Mouse (Mus musculus): ENCODE data around the gene 1700034J05Rik. TPM values are rescaled to one million over a fixed set of nuclear protein-coding genes. Genes with fewer than 3 reads are reported as not detected.

Gene 1700034J05Rik
- total RNA-seq (2023), result not detected

GRCm38 (mm10) chr6:146954258-146954657, at the start of gene 1700034J05Rik:
Gene 1700034J05Rik (minus strand): TSS chr6:146954422.

Other genes starting within 250 kb of the 1700034J05Rik start
- gene Stk38l, start 229.4 kb downstream of the 1700034J05Rik start, total RNA-seq (2023), result 17.1 TPM
- gene Arntl2, start 158.4 kb downstream of the 1700034J05Rik start, total RNA-seq (2023), result 1.2 TPM
- gene Smco2, start 104.3 kb downstream of the 1700034J05Rik start, total RNA-seq (2023), result not detected
- 12.6 TPM for gene Ppfibp1, start 65.9 kb downstream of the 1700034J05Rik start, total RNA-seq (2023)
- 0.47 TPM for gene Rep15, start 78.2 kb upstream of the 1700034J05Rik start, total RNA-seq (2023)
- gene Mrps35, start 88.3 kb upstream of the 1700034J05Rik start, total RNA-seq (2023), result 48.6 TPM
- gene Mansc4, start 132.6 kb upstream of the 1700034J05Rik start, total RNA-seq (2023), result not detected
- 9.9 TPM for gene Klhl42, start 137.0 kb upstream of the 1700034J05Rik start, total RNA-seq (2023)

All from CD4-positive naive resting alpha-beta T cell, adult 57 days (primary cell).